Mouse (Mus musculus): ENCODE results near the gene Akr1b8. TPM values are rescaled to one million over a fixed set of nuclear protein-coding genes. Genes with fewer than 3 reads are reported as not detected.
"Not testable (repeated sequence)": the region's sequence is repeated elsewhere in the genome, so short reads cannot be mapped to it uniquely, and the experiment has no call there.

The Akr1b8 gene
- polyA plus RNA-seq, 1 experiment from 2014 or later = 5.7 TPM

GRCm38 (mm10) chr6:34412688-34413087 is 58.8 kb downstream of the Akr1b8 start:
- Histone ChIP-seq H3K4me1 (no peaks in the 10 kb centered on the region), H3K4me2 (no peak overlapping the region), H3K27ac (replicated peaks) (no peak overlapping the region), H3K36me3 (no peaks in the 10 kb centered on the region), H3K9ac (replicated peaks) (no peak overlapping the region), H3K9me3 (replicated peaks) (no peaks in the 10 kb centered on the region), H3K4me3 (replicated peaks) (no peak overlapping the region), H3K27me3 (replicated peaks) (no peaks in the 10 kb centered on the region)
- no peak for ATAC-seq (ENCODE audit: low FRiP score)
- WGBS = 72% methylated on average over 1 of the region's 1 CpGs

GRCm38 (mm10) chr6:34413386-34413785 is 59.5 kb downstream of the Akr1b8 start:
- not testable (repeated sequence) for H3K27me3 ChIP-seq (replicated peaks); ATAC-seq (ENCODE audit: low FRiP score); H3K9ac ChIP-seq (replicated peaks); H3K4me3 ChIP-seq (replicated peaks); H3K4me2 ChIP-seq; H3K4me1 ChIP-seq; H3K9me3 ChIP-seq (replicated peaks); H3K27ac ChIP-seq (replicated peaks); H3K36me3 ChIP-seq
- 77% methylated on average over 1 of the region's 1 CpGs for WGBS

DNA sequence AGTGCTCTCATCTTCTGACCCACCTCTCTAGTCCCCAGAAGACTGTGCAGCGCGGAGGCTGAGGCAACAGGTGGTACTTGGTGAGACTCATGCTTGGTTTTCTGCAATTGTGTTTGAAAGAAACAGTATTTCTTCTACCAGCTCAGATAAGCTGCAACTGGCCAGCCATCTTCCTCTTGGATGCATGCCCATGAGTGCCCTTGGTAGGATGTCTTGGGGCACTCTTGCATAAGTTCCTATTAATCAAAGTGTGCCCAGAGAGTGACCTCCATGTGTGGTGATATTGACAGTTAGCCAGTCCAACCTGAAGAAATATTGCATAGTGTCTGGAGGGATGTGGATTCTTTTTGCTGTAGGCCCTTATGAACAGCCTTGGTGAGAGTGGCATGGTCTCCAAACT is 62.6 kb downstream of the Akr1b8 start:
- H3K27me3 ChIP-seq (replicated peaks) = no peaks in the 10 kb centered on the region
- H3K4me3 ChIP-seq (replicated peaks) = no peak overlapping the region
- no peak for ATAC-seq (ENCODE audit: low FRiP score)
- no peak overlapping the region for H3K4me2 ChIP-seq
- no peak overlapping the region for H3K9ac ChIP-seq (replicated peaks)
- no peaks in the 10 kb centered on the region for H3K36me3 ChIP-seq
- H3K4me1 ChIP-seq = no peaks in the 10 kb centered on the region
- no peaks in the 10 kb centered on the region for H3K9me3 ChIP-seq (replicated peaks)
- H3K27ac ChIP-seq (replicated peaks) = no peak overlapping the region
- 97% methylated on average over 2 of the region's 2 CpGs for WGBS

Other genes starting within 250 kb of the Akr1b8 start
- 39.4 and 47.8 TPM in 2 replicates for gene Slc35b4, start 177.0 kb upstream of the Akr1b8 start, polyA plus RNA-seq (2015; fragmentation: Nextera tagmentation; extraction: Ambion mirVana)
- 126 and 145 TPM in 2 replicates for gene Akr1b3, start 36.6 kb upstream of the Akr1b8 start, polyA plus RNA-seq (2015; fragmentation: Nextera tagmentation; extraction: Ambion mirVana)
- 13.7 and 16.0 TPM in 2 replicates for gene Akr1b10, start 30.1 kb downstream of the Akr1b8 start, polyA plus RNA-seq (2015; fragmentation: Nextera tagmentation; extraction: Ambion mirVana)
- gene Akr1b7, start 58.2 kb downstream of the Akr1b8 start, polyA plus RNA-seq (2015; fragmentation: Nextera tagmentation; extraction: Ambion mirVana) = 0.35 and 0.65 TPM in 2 replicates
- gene Bpgm, start 122.1 kb downstream of the Akr1b8 start, polyA plus RNA-seq (2015; fragmentation: Nextera tagmentation; extraction: Ambion mirVana) = 70.5 and 82.6 TPM in 2 replicates
- gene Cald1, start 244.4 kb downstream of the Akr1b8 start, polyA plus RNA-seq (2015; fragmentation: Nextera tagmentation; extraction: Ambion mirVana) = 59.2 and 102 TPM in 2 replicates